Mouse (Mus musculus): ENCODE measurements at regions not wholly inside any gene's neighbourhood (a gene's known extent, or its start where the extent isn't known, plus 50 kb on each side); places are given as distances from the start of the nearest gene placed in this dataset.

DNA sequence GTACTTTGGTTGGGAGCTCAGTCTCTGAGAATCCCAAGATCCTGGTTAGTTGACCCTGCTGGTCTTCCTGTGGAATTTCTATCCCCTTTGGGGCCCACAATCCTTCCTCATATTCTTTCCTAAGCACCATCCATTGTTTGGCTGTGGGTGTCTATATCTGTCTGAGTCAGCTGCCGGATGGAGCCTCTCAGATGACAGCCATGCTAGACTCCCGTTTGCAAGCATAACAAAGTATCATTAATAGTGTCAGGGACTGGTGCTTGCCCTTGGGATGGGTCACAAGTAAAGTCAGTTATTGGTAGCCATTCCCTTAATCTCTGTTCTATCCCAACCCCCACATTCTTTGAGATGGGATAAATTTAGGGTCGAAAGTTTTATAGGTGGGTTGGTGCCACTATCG lies 382.1 kb upstream of the Pou3f3 start:
- no peak for DNase-seq

DNA sequence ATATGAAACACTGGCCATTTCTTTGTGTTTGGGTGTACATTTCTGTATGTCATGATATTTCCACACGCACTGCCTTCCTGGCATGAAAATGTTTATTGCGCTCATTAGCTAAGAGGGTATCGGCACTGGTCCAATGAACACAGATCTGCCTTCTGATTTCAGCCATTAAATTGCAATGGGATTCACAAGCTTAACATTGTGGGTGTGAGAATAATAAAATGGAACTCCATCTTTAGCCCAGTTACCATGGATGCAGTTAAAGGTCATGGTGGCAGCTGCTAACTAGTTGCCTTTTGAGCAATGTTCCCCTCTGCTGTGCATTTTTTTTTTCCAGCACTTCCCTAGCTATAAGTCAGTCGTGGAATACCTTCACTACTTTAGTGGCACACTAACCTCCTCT lies 343.7 kb upstream of the Pou3f3 start:
- DNase-seq = no peak

DNA sequence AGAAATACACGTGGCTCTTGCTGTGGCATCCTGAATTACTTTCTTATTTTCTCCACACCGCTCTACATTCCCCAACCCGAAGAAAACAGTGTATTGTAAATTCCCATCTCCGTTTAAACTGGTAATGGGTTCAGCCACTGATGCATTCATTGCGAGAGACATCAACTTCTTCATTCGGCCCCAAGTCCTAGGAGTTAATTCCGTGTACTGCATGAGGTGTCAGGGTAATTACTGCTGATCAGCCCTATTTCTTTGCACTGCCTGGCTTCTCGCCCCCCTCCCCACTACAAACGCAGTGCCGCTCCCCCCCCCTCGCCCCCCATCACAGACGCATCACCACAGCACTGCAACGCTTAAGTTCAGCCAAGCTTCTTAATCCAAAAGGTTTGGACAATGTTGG lies 343.2 kb upstream of the Pou3f3 start:
- DNase-seq = no peak

DNA sequence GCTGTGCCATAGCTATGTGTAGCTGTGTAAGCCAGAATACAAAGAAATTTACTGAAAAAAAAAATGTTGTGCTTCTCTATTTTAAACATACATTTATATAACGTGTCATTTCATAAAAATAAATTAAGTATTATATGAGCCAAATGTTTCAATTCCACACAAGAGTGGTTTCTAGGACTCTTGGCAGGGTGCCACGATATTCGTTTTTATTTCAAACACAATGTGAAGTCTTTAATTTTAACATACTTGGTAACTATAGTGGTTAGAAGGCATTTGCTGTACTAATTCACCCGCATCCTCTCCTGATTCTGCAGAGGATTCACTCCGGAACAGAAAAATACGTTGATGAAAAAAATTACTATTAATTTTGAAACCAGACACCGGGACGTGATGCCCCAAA lies 342.5 kb upstream of the Pou3f3 start:
- no peak for DNase-seq

DNA sequence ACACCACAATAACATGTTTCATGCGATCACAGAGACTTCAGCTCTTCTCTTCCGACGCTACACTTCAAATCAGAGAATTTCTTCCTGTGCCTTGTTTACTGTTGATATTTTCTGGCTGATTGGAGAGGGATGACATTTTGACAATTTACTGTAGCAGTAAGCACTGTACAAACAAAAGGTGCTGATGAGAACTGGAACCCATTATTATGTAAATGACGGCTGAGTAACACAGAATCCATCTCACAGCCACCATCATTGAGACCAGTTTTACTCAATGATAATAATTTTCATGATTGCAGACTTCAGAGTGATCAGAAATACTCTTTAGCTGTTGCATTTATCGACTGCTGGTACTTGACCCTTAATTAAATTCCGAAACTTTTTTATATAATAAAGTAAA lies 341.5 kb upstream of the Pou3f3 start:
- DNase-seq = no peak

DNA sequence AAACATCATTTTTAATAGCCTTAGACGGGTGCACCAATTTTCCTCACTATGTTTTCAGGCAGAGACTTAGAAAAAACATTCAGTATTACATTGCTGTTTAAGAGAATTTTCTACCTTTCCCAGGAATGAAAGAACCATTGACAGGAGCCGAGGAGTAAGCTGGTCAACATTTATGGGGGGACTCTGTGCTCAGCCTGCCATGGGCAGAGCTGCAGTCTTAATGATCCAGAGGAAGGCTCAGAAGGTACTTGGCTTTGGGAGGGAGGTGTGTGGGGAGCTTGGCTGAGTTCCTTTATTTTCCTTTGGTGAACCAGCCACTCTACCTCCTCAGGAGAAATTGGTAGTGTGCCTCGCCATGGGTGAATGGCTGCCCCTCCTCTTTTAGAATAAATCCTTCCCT lies 333.1 kb upstream of the Pou3f3 start:
- DNase-seq = no peak

DNA sequence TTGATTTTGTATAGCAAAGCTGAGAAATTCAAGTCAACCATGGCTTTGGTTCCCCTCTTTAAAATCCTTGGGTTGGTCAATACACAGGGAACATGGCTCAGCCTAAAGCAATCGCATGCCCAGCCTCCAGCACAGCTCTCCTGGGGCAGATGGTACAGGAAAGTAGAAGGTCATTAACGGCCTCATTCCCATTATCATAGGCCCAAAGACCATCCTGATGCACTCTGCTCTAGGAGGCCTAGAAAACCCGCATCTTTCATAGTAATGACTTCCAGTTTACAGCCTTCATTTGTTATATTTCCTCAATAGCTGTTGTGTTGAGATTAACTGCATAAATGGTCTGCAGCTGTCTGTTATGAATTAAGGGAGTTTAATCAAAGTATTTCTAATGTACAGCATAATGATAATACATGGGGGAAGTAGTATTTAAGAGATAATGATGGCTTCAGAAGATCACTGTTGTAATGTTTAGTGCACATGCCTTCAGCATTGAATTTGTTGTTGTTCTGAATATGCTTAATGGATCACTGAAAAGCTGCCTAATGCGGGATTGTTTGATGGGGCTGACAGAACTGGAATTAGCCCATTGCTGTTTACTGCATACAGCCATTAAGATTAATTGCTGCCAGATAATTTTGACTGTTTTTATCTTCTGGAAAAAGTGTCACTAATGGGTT lies 329.8 kb upstream of the Pou3f3 start:
- no peak for DNase-seq

DNA sequence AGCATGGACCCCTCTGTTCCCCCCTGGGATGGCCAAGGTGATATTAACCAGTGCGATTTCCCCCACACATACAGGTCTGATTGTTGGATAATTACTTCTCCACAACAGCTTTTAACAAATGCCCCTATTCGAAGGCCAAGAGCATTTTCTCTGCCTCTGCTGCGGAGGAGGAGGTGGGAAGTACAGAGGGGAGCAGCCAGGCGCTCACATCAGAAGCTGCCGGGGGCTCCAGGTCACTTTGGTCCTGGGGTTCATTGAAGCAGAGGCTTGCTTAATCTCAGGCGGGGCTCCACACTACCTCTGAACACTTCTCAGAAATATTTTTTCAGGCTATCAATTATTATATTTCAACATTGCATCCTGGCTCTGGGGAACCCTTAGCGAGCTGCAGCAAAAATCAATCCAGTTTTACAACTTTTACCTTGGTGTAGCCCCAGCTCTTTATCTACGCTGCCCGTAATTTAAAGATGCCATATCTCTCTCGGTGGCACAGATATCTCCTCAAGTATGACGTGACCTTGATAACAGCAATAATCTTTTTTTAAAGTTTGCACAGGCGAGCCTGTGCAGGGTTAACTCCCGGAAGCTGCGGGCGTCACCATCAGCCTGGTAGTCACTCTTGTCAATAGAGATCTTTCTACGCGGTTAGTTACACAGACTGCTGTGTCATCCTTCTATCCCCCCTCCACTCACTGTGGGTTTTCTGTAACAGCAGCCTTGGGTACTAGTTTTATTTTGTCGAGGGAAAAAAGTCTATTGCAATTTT lies 307.5 kb upstream of the Pou3f3 start:
- DNase-seq = no peak

DNA sequence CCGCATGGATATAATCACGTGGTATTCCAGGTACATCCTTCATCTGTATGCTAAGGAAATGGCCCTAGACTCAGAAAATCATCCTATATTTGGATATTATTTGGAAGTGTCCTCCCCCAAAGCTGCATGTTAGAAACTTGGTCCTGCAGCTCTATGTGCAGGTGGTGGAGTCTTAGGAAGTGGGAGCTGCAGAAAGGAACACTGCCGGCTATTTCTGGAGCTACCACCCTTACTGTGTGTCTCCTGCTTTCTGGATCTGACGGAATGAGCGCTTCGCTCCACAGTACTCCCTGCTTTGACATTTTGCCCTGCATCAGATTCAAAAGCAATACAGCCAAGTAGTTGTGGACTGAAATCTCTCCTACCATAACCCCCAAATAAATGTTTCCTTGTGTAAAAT lies 306.8 kb upstream of the Pou3f3 start:
- no peak for DNase-seq

GRCm38 (mm10) chr1:42395651-42396260 lies 299.8 kb upstream of the Pou3f3 start:
- no peak for DNase-seq

GRCm38 (mm10) chr1:42398461-42399154 lies 297.0 kb upstream of the Pou3f3 start:
- no peak for DNase-seq

- DNase-seq = no peak
Observed at GRCm38 (mm10) chr1:42415817-42416538, 279.6 kb upstream of the Pou3f3 start.

GRCm38 (mm10) chr1:42416539-42417218 lies 278.9 kb upstream of the Pou3f3 start:
- no peak for DNase-seq

GRCm38 (mm10) chr1:42417815-42418214 lies 277.8 kb upstream of the Pou3f3 start:
- no peak for DNase-seq

GRCm38 (mm10) chr1:42418233-42418632 lies 277.3 kb upstream of the Pou3f3 start:
- no peak for DNase-seq

DNA sequence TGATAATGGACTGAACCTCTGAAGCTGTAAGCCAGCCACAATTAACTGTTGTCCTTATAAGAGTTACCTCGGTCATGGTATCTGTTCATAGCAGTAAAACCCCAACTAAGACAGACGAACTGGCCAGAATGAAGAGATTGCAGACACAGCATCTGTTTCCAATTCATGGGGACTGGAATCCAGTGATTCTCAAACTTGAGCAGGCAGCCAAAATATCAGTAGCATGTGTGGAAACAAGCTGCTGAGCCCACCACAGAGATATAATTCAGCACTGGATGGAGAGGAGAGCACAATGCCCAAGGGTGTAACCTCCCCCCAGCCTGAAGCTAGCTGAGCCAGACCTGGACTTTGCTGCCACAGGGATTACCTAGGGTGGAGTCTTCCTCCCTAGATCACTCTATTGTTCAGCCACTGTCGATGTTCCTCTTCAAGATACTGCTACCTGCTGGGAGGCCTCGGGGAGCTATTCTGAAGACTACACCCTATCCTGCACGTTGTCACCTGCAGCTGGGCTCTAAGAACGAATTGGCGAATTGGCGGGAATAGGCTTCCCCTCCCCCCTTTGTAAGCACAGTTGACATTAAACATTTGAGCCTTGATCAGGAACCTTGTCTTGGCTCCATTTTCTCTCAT lies 259.1 kb upstream of the Pou3f3 start:
- DNase-seq = no peak

- DNase-seq = peak; percentile 53
Observed at GRCm38 (mm10) chr1:42468365-42468764, 227.2 kb upstream of the Pou3f3 start.

DNA sequence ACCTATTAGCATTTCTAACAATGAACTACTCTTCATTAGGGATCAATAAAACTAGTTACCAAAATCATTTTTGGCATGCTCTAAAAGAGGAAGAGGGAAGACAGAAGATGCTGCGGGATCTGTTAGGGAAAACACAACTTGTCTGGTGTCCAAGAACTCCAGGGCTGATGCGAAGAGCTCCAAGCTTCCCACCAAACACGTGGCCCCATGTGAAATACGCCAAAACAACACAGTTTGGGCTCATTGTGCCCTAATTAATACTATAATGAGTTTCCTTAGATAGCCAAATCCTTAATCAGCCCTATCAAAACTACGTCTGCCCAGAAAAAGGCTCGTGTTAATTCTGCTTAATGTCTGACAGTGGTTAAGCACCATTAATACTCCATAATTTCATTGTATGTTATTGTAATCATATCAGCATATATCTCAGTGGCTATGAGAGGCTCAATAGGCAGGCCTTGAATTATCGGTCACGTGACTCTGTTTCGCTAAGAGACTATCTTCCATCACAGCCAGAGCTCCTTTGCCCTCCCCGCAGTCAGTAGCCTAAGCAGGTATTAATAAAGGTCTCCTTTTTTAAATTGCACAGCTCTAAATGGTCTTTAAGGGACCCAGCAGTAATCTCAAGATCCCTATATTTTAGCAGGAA lies 223.6 kb upstream of the Pou3f3 start:
- no peak for DNase-seq

- peak; percentile 33 for DNase-seq
Observed at GRCm38 (mm10) chr1:42472495-42473230, 222.9 kb upstream of the Pou3f3 start.

GRCm38 (mm10) chr1:42474197-42474596 lies 221.4 kb upstream of the Pou3f3 start:
- DNase-seq = no peak
